Mouse (Mus musculus): ENCODE data around the gene Nmb.

Nmb gene

GRCm38 (mm10) chr7:80900944-80901501 lies 3.9 kb downstream of the Nmb start, which contains the start of gene Wdr73:
Gene Wdr73 (minus strand): TSS chr7:80901269.
- DNase-seq (ENCODE audit: low read depth, low spot score) = peak; percentile 96

- DNase-seq (ENCODE audit: low read depth, low spot score) = no peak
Observed at GRCm38 (mm10) chr7:80897721-80898120, 7.2 kb downstream of the Nmb start.

- peak; percentile 47 for DNase-seq (ENCODE audit: low read depth, low spot score)
Observed at GRCm38 (mm10) chr7:80897134-80897533, 7.7 kb downstream of the Nmb start.

GRCm38 (mm10) chr7:80894815-80895519 lies 9.9 kb downstream of the Nmb start:
- no peak for DNase-seq (ENCODE audit: low read depth, low spot score)

- DNase-seq (ENCODE audit: low read depth, low spot score) = peak; percentile 88
Observed at GRCm38 (mm10) chr7:80894196-80894595, 10.7 kb downstream of the Nmb start.

GRCm38 (mm10) chr7:80893753-80894129 lies 11.1 kb downstream of the Nmb start:
- DNase-seq (ENCODE audit: low read depth, low spot score) = peak; percentile 75

- DNase-seq (ENCODE audit: low read depth, low spot score) = peak; percentile 69
Observed at GRCm38 (mm10) chr7:80893086-80893752, 11.7 kb downstream of the Nmb start.

- peak; percentile 59 for DNase-seq (ENCODE audit: low read depth, low spot score)
Observed at GRCm38 (mm10) chr7:80889841-80890241, 15.0 kb downstream of the Nmb start.

- peak; percentile 84 for DNase-seq (ENCODE audit: low read depth, low spot score)
Observed at GRCm38 (mm10) chr7:80889021-80889511, 15.8 kb downstream of the Nmb start.

- no peak for DNase-seq (ENCODE audit: low read depth, low spot score)
Observed at GRCm38 (mm10) chr7:80888595-80888994, 16.3 kb downstream of the Nmb start.

GRCm38 (mm10) chr7:80885666-80886065 lies 19.2 kb downstream of the Nmb start:
- DNase-seq (ENCODE audit: low read depth, low spot score) = no peak

- DNase-seq (ENCODE audit: low read depth, low spot score) = peak; percentile 97
Observed at GRCm38 (mm10) chr7:80882830-80883505, 21.9 kb downstream of the Nmb start.

- DNase-seq (ENCODE audit: low read depth, low spot score) = no peak
Observed at GRCm38 (mm10) chr7:80875727-80876126, 29.1 kb downstream of the Nmb start.

GRCm38 (mm10) chr7:80873631-80874030 lies 31.2 kb downstream of the Nmb start:
- DNase-seq (ENCODE audit: low read depth, low spot score) = no peak

- DNase-seq (ENCODE audit: low read depth, low spot score) = no peak
Observed at GRCm38 (mm10) chr7:80873038-80873437, 31.8 kb downstream of the Nmb start.

- no peak for DNase-seq (ENCODE audit: low read depth, low spot score)
Observed at GRCm38 (mm10) chr7:80868686-80869085, 36.2 kb downstream of the Nmb start.

GRCm38 (mm10) chr7:80866514-80867147 lies 38.2 kb downstream of the Nmb start:
- no peak for DNase-seq (ENCODE audit: low read depth, low spot score)

GRCm38 (mm10) chr7:80865521-80865920 lies 39.4 kb downstream of the Nmb start:
- DNase-seq (ENCODE audit: low read depth, low spot score) = no peak

- peak; percentile 75 for DNase-seq (ENCODE audit: low read depth, low spot score)
Observed at GRCm38 (mm10) chr7:80864831-80865230, 40.0 kb downstream of the Nmb start.

GRCm38 (mm10) chr7:80864151-80864550 lies 40.7 kb downstream of the Nmb start:
- DNase-seq (ENCODE audit: low read depth, low spot score) = no peak

GRCm38 (mm10) chr7:80863520-80863919 lies 41.4 kb downstream of the Nmb start:
- peak; percentile 48 for DNase-seq (ENCODE audit: low read depth, low spot score)

GRCm38 (mm10) chr7:80862475-80862874 lies 42.4 kb downstream of the Nmb start:
- no peak for DNase-seq (ENCODE audit: low read depth, low spot score)

Data from brain, adult 2 months (tissue).